Mouse (Mus musculus) T-helper 1 cell (primary cell): ENCODE measurements around the gene Dglucy.

Experiments used
- in situ Hi-C: fragments of 300-600 bp; cut with MboI, MseI; formaldehyde crosslinking; loops from one replicate; pipeline ENCODE4 v1.15.1; 2025; ENCODE audit warnings: high pct_unique_total_duplicates

Dglucy gene

DNA sequence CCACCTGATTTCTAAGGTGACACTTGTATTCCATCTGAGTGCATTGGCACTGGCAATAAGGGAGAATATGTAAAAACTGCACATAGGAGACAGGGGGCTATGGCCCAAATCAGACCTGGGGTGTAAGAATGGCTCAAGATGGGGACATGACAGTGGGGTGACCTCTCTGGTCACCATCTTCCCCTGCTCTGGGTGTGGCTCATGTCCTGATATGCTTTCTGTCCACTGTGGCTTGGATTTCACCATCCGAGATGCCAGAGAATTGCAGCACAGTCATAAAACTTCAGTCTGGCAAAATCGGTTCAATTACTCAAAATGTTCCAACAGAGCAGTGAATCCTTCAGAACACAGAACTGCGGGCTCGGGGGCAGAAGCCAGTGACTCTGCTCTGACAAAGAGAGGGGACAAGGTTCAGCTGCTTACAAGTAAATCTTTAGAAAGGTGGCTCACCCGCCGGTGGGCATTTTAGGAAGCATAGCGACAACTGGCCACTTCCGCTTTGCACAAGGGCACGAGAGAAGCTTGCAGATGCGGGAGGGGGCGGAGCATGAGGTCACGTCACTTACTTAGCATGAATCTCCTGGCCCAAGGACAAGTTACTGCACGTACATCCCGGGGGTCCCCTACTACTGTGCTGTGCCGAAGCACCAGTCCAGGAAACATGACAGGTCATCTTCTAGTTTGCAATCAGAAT is 145.9 kb downstream of the Dglucy start:
- in situ Hi-C loops, result loop anchor here (5.0 kb wide), 1 partner anchor 337 kb away; no protein-coding TSS in a partner anchor

DNA sequence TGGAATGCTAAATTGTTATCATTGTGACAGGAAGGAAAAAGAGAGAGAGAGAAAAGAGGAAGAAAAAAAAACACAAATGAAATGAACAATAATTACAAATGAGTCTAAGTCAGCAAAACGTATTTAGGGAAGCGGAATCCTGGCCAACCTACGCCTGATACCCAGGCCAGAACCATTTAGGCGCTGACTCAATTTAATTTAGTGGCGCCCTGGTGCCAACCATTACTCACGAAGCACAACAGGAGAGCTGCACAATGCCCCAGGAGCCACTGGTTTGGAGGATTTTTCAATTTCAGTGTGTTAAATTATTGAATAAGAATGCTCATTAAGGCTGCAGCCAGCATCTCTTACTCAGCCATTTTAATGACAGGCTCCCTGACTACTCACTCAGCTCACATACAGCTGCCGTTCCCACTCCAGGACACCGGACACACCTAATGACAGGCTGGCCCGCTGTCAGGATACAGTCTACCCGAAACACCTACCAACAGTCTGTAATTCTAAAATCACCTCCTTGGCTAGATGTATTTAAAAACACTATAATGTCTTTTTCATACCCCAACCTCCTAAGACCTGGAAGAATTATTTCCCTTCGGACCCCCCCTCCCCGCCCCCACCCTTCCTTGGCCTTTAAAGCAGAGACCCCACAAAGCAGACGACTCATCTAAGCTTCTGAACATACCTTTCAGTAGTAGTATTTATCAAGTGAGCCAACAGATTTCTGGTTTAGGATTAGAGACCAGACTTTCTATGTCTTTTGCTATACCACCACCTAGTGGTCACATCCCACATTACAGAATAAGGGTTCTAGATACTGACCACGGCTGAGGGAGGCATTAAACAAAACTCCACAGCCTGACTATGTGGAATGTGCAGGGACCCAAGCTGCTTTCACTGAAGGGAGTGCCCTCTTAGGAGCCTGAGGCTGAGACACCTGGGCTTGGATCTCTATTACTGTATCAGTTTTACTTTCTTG is 147.1 kb downstream of the Dglucy start:
- in situ Hi-C loops, result loop anchor here (5.0 kb wide), 1 partner anchor 339 kb away; no protein-coding TSS in a partner anchor

GRCm38 (mm10) chr12:100928286-100928685 is 149.4 kb downstream of the Dglucy start:
- in situ Hi-C loops, result loop anchor here (5.0 kb wide), 1 partner anchor 341 kb away; no protein-coding TSS in a partner anchor

DNA sequence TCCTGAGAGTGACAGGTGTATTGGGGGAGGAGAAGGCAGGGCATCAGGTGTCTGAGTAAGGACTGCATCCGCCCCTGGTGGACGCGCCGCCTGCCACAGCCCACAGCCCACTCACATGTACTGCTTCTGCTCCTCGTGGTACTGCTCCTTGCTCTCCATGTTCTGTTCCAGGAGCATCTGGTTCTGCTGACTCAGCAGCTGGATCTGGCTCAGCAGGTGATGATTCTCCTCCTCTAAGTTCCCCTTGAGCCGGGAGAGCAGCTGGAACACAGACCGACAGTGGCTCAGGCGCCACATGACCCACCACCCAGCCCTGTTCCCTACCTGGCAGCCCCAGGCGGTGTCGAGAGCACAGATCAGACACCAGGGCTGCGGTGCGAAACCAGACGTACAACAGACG is 152.8 kb downstream of the Dglucy start:
- in situ Hi-C loops, result loop anchor here (10.0 kb wide), 1 partner anchor 583 kb away; no protein-coding TSS in a partner anchor

GRCm38 (mm10) chr12:100934796-100935195 is 155.9 kb downstream of the Dglucy start:
- in situ Hi-C loops, result loop anchor here (10.0 kb wide), 1 partner anchor 580 kb away; no protein-coding TSS in a partner anchor

GRCm38 (mm10) chr12:100936116-100936515 is 157.3 kb downstream of the Dglucy start:
- in situ Hi-C loops, result loop anchor here (10.0 kb wide), 1 partner anchor 579 kb away; no protein-coding TSS in a partner anchor

DNA sequence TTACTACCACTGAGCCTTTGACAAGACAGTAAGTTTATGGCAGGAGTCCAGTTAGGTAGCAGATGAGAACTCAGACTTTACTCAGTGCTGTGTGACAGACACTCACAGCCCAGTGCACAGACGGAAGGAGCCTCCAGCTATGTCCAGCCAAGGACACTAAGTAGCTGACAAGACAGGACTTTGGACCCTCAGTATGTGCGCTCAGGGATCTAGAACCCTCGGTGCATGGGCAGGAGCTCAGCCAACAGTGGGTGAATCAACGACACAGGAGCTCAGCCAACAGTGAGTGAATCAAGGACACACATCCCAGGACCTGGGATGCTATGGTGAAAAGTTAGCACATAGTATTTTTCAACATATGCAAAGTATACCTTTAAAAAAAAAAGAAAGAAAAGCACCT is 157.9 kb downstream of the Dglucy start:
- in situ Hi-C loops, result loop anchor here (10.0 kb wide), 1 partner anchor 578 kb away; no protein-coding TSS in a partner anchor

DNA sequence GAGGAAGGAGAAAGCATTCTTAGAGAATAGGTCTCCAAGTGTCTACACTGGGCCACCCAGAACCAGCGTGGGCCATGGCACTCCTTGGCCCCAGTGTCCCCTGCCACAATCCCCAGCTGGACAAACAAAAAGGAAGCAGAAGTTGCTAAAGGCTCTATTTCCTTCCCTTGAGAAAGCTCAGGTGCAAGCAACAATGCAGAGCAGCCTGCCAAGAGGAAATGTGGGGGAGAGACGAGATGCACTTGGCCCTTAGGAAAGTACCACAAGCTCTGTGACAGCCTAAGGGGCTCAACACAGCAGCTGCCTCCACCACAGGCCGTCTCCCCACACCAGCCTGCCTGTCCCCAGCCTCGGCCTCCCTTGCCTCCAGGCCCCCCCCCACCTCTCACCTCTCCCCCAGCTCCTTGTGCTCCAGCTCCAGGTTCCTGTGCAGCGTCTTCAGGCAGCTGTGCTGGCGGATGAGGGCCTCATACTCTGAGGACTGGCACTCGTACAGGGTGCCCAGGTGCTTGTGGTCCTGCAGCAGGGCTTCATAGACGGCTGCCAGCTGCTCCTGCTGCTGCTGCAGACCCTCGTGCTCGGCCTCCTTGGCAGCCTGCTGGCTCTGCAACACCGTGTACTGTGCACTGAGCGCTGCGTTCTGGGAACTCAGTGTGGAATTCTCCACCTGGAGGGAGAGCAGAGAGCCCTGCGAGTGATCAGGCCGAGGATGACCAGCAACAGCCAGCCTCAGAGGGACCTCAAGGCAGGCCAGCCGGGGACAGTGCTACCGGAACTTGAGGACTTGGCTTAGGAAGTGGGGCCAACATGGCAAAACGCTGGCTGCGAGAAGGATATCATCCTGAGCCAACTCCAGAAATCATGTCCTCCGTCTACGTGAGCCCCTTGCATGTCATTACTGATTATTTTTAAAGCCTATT is 158.8 kb downstream of the Dglucy start:
- in situ Hi-C loops, result loop anchor here (10.0 kb wide), 1 partner anchor 577 kb away; no protein-coding TSS in a partner anchor

GRCm38 (mm10) chr12:100941361-100941760 is 162.5 kb downstream of the Dglucy start:
- in situ Hi-C loops, result no loop called here

- in situ Hi-C loops, result no loop called here
Observed at GRCm38 (mm10) chr12:100943146-100943545, 164.3 kb downstream of the Dglucy start.

DNA sequence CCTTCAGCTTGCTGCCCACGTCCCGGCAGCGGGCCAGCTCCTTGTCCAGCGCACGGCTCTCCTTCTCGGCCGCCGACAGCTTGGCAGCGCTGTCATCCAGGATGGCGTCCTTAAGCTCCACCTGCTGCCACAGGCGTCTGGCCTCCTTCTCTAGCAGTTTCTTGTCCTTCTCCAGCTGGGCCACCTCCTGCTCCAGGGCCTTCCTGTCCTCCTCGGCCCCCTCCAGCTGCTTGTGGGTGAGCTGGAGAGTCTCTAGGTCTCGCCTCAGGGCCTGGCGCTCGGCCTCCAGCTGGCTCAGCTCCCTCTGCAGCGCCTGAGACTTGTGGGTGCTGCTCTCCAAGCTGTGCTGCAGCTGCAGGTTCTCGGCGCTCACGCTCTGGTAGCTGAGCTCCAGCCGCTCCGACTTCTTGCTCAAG is 166.1 kb downstream of the Dglucy start:
- in situ Hi-C loops, result no loop called here

- in situ Hi-C loops, result no loop called here
Observed at GRCm38 (mm10) chr12:100945501-100945900, 166.6 kb downstream of the Dglucy start.

DNA sequence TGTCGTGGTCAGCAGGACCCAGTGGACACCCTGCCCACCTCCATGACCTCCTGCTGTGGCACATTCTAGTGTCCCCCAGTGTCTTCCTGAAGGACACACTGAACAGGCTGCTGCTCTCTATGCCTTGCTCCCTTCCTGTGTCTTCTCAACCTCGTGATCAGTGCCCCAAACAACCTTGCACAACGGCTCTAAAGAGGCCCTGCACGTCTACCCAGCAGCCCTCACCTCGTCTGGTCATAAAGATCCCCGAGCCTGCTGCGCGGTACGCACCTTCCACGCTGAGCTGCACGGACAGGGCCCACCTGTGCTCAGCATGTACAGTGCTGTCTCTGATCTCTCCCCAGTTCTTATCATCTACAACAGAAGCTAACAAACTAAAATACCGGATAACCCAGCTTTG is 167.1 kb downstream of the Dglucy start:
- in situ Hi-C loops, result no loop called here
